Mouse (Mus musculus): Measurements from ENCODE around the gene Foxs1. TPM values are rescaled to one million over a fixed set of nuclear protein-coding genes. Genes with fewer than 3 reads are reported as not detected.

Gene Foxs1
- polyA plus RNA-seq, 1 experiment from 2014 or later = 4.9 TPM

DNA sequence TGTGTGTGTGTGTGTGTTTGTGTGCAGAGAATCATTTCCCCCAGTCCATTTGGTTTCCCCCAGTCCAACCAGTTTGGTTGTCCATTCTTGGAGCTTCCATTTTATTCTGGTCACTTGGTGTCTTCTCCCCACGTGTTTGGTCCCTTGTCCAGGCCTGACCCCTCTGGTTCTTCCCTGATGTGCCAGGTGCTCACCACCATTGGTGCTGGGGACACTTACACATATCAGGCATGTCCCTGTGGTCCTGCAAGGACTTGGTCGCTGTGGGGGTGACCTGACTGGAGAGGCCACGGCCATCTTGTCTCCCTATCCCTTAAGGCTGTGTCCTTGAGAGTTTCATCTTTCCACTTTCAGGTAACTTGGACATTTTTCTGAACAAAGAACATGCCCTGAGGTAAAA lies 36.1 kb downstream of the Foxs1 start:
- H3K9me3 ChIP-seq (ENCODE audit: control insufficient read depth, low read length) = no peaks in the 10 kb centered on the region
- H3K9ac ChIP-seq = no peak overlapping the region
- H3K4me1 ChIP-seq (replicated peaks; ENCODE audit: control insufficient read depth, insufficient read depth, low read length) = no peaks in the 10 kb centered on the region
- ATAC-seq (ENCODE audit: low FRiP score) (no peak), DNase-seq (ENCODE audit: low spot score) (no peak)
- H3K4me3 ChIP-seq (replicated peaks; ENCODE audit: low read length) = no peak overlapping the region
- 84% methylated on average over 3 of the region's 3 CpGs for WGBS
- peaks cover 8% of the 10 kb centered on the region; the same call in 1 of the 2 replicates for H3K36me3 ChIP-seq (replicated peaks; ENCODE audit: control insufficient read depth, insufficient read depth)
- H3K4me2 ChIP-seq (replicated peaks) = no peak overlapping the region
- H3K27ac ChIP-seq = no peak overlapping the region
- H3K27me3 ChIP-seq (ENCODE audit: control insufficient read depth, insufficient read depth, low read length) = no peaks in the 10 kb centered on the region

- WGBS = 95% methylated on average over 9 of the region's 9 CpGs
- Histone ChIP-seq H3K27ac (no peak overlapping the region), H3K9me3 (ENCODE audit: control insufficient read depth, low read length) (no peaks in the 10 kb centered on the region), H3K4me1 (replicated peaks; ENCODE audit: control insufficient read depth, insufficient read depth, low read length) (no peaks in the 10 kb centered on the region), H3K36me3 (replicated peaks; ENCODE audit: control insufficient read depth, insufficient read depth) (peaks cover 8% of the 10 kb centered on the region; the same call in 1 of the 2 replicates), H3K27me3 (ENCODE audit: control insufficient read depth, insufficient read depth, low read length) (no peaks in the 10 kb centered on the region), H3K9ac (no peak overlapping the region), H3K4me3 (replicated peaks; ENCODE audit: low read length) (no peak overlapping the region), H3K4me2 (replicated peaks) (no peak overlapping the region)
- DNase-seq (ENCODE audit: low spot score) (no peak), ATAC-seq (ENCODE audit: low FRiP score) (no peak)
These were observed 37.2 kb downstream of the Foxs1 start for GRCm38 (mm10) chr2:152895834-152896233.

- no peaks in the 10 kb centered on the region for H3K9me3 ChIP-seq (ENCODE audit: control insufficient read depth, low read length)
- H3K4me1 ChIP-seq (replicated peaks; ENCODE audit: control insufficient read depth, insufficient read depth, low read length) = no peaks in the 10 kb centered on the region
- H3K36me3 ChIP-seq (replicated peaks; ENCODE audit: control insufficient read depth, insufficient read depth) = peaks cover 14% of the 10 kb centered on the region
- H3K27me3 ChIP-seq (ENCODE audit: control insufficient read depth, insufficient read depth, low read length) = no peaks in the 10 kb centered on the region
- 90% methylated on average over 5 of the region's 5 CpGs for WGBS
- H3K4me3 ChIP-seq (replicated peaks; ENCODE audit: low read length) = no peak overlapping the region
- no peak overlapping the region for H3K4me2 ChIP-seq (replicated peaks)
- H3K9ac ChIP-seq = no peak overlapping the region
- no peak overlapping the region for H3K27ac ChIP-seq
- DNase-seq (ENCODE audit: low spot score) (no peak), ATAC-seq (ENCODE audit: low FRiP score) (no peak)
These were observed 44.2 kb downstream of the Foxs1 start for GRCm38 (mm10) chr2:152888774-152889173.

DNA sequence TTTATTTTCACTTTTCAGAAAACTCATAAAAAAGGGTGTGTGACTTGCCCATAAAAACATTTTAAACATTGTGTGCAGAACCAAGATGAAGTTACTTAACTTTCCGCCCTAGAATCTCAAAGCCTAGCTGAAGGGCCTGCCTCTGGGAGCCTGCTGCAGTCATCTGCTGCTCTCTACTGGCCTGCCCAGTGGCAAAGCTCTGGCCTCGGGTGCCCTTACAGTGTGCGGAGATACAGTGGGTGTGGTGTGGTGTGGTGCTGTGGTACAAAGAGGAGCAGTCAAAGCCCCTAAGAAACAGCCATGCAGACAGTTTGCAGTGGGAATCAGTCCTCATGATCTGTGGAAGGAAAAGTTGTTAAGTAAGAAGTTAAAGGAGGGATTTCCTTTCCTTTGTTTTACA lies 45.8 kb downstream of the Foxs1 start:
- H3K27me3 ChIP-seq (ENCODE audit: control insufficient read depth, insufficient read depth, low read length) = no peaks in the 10 kb centered on the region
- ATAC-seq (ENCODE audit: low FRiP score) = no peak
- 92% methylated on average over 3 of the region's 3 CpGs for WGBS

GRCm38 (mm10) chr2:152884101-152884645 lies 48.8 kb downstream of the Foxs1 start:
- 97% methylated on average over 6 of the region's 6 CpGs for WGBS
- H3K4me1 ChIP-seq (replicated peaks; ENCODE audit: control insufficient read depth, insufficient read depth, low read length) = no peaks in the 10 kb centered on the region
- no peaks in the 10 kb centered on the region for H3K27me3 ChIP-seq (ENCODE audit: control insufficient read depth, insufficient read depth, low read length)
- H3K27ac ChIP-seq = no peak overlapping the region
- peaks cover 19% of the 10 kb centered on the region for H3K36me3 ChIP-seq (replicated peaks; ENCODE audit: control insufficient read depth, insufficient read depth)
- no peaks in the 10 kb centered on the region for H3K9me3 ChIP-seq (ENCODE audit: control insufficient read depth, low read length)
- no peak overlapping the region for H3K4me2 ChIP-seq (replicated peaks)
- no peak for ATAC-seq (ENCODE audit: low FRiP score)
- DNase-seq (ENCODE audit: low spot score) = no peak
- H3K9ac ChIP-seq = no peak overlapping the region
- no peak overlapping the region for H3K4me3 ChIP-seq (replicated peaks; ENCODE audit: low read length)

More for the DNA sequence above, 45.8 kb downstream of the Foxs1 start:
- Histone ChIP-seq H3K4me1 (replicated peaks; ENCODE audit: control insufficient read depth, insufficient read depth, low read length) (no peaks in the 10 kb centered on the region), H3K27ac (no peak overlapping the region), H3K36me3 (replicated peaks; ENCODE audit: control insufficient read depth, insufficient read depth) (peaks cover 8% of the 10 kb centered on the region), H3K4me2 (replicated peaks) (no peak overlapping the region), H3K9ac (no peak overlapping the region), H3K9me3 (ENCODE audit: control insufficient read depth, low read length) (no peaks in the 10 kb centered on the region), H3K4me3 (replicated peaks; ENCODE audit: low read length) (no peak overlapping the region)
- DNase-seq (ENCODE audit: low spot score) = no peak

Other genes starting within 250 kb of the Foxs1 start
- 34.0 and 41.9 TPM in 2 replicates for gene Mcts2, start 246.2 kb downstream of the Foxs1 start, polyA plus RNA-seq (2014; fragmentation: Nextera tagmentation; extraction: Ambion mirVana)
- gene Id1, start 197.0 kb downstream of the Foxs1 start, polyA plus RNA-seq (2014; fragmentation: Nextera tagmentation; extraction: Ambion mirVana) = 56.5 and 68.0 TPM in 2 replicates
- 5.8 TPM in 2 replicates for gene Cox4i2, start 179.0 kb downstream of the Foxs1 start, polyA plus RNA-seq (2014; fragmentation: Nextera tagmentation; extraction: Ambion mirVana)
- 155 and 165 TPM in 2 replicates for gene Bcl2l1, start 101.5 kb downstream of the Foxs1 start, polyA plus RNA-seq (2014; fragmentation: Nextera tagmentation; extraction: Ambion mirVana)
- gene Tpx2, start 85.2 kb downstream of the Foxs1 start, polyA plus RNA-seq (2014; fragmentation: Nextera tagmentation; extraction: Ambion mirVana) = 17.2 and 20.1 TPM in 2 replicates
- not detected in 2 replicates for gene Mylk2, start 21.9 kb downstream of the Foxs1 start, polyA plus RNA-seq (2014; fragmentation: Nextera tagmentation; extraction: Ambion mirVana)
- 8.8 and 11.0 TPM in 2 replicates for gene Dusp15, start 18.5 kb upstream of the Foxs1 start, polyA plus RNA-seq (2014; fragmentation: Nextera tagmentation; extraction: Ambion mirVana)
- gene Ttll9, start 29.3 kb upstream of the Foxs1 start, polyA plus RNA-seq (2014; fragmentation: Nextera tagmentation; extraction: Ambion mirVana) = 8.0 and 11.2 TPM in 2 replicates
- gene Pdrg1, start 82.2 kb upstream of the Foxs1 start, polyA plus RNA-seq (2014; fragmentation: Nextera tagmentation; extraction: Ambion mirVana) = 137 and 149 TPM in 2 replicates
- gene Xkr7, start 98.6 kb upstream of the Foxs1 start, polyA plus RNA-seq (2014; fragmentation: Nextera tagmentation; extraction: Ambion mirVana) = 0.84 and 1.8 TPM in 2 replicates
- gene Ccm2l, start 132.7 kb upstream of the Foxs1 start, polyA plus RNA-seq (2014; fragmentation: Nextera tagmentation; extraction: Ambion mirVana) = 1.7 and 2.4 TPM in 2 replicates
- gene Hck, start 175.3 kb upstream of the Foxs1 start, polyA plus RNA-seq (2014; fragmentation: Nextera tagmentation; extraction: Ambion mirVana) = 2.2 and 3.2 TPM in 2 replicates
- gene Tm9sf4, start 228.1 kb upstream of the Foxs1 start, polyA plus RNA-seq (2014; fragmentation: Nextera tagmentation; extraction: Ambion mirVana) = 84.0 and 84.3 TPM in 2 replicates

All from hindbrain, embryonic 14.5 days (tissue).